Mouse (Mus musculus) MEL (cell line): ENCODE results near the gene D8Ertd738e. TPM values are rescaled to one million over a fixed set of nuclear protein-coding genes. Genes with fewer than 3 reads are reported as not detected.

ENCODE experiments used
- DNase-seq: peaks from one replicate; pipeline ENCODE4 v3.0.0; 2011; ENCODE audit warnings: low read depth, low spot score
- H3K27ac ChIP-seq: 2 replicates; pipeline ENCODE4 v1.5.1; 2012; ENCODE audit warnings: low read depth, mild to moderate bottlenecking, control low read depth, low read length, moderate library complexity; ENCODE audit not compliant: control insufficient read depth
- H3K27me3 ChIP-seq, 2 experiments: fragments of 150-350 bp in 1 of 2; sonication (generic) in 1 of 2; 2 replicates each; pipeline ENCODE4 v1.6.1; 2012; ENCODE audit warnings: low read length in 2 of 2, mild to moderate bottlenecking in 2 of 2, improper control_type of control experiment in 1 of 2, moderate library complexity in 1 of 2; ENCODE audit not compliant: insufficient read depth in 2 of 2, control insufficient read depth in 1 of 2
- H3K36me3 ChIP-seq, 2 experiments: 2 replicates each; pipeline ENCODE4 v1.6.1; 2012 to 2014; ENCODE audit warnings: low read length in 2 of 2, improper control_type of control experiment in 1 of 2, inconsistent platforms in 1 of 2, mild to moderate bottlenecking in 1 of 2; ENCODE audit not compliant: insufficient read depth in 2 of 2, control insufficient read depth in 1 of 2
- H3K4me1 ChIP-seq, 2 experiments: fragments of 150-350 bp in 1 of 2; sonication (generic) in 1 of 2; 2 replicates each; pipeline ENCODE4 v1.6.1; 2012; ENCODE audit warnings: low read length in 2 of 2, improper control_type of control experiment in 1 of 2, mild to moderate bottlenecking in 1 of 2; ENCODE audit not compliant: insufficient read depth in 2 of 2, control insufficient read depth in 1 of 2
- H3K4me3 ChIP-seq, 2 experiments: fragments of 150-350 bp in 1 of 2; sonication (generic) in 1 of 2; 2 replicates each; pipeline ENCODE4 v1.5.1; 2012; ENCODE audit warnings: low read depth in 2 of 2, low read length in 2 of 2, mild to moderate bottlenecking in 2 of 2, moderate library complexity in 2 of 2, control low read depth in 1 of 2, improper control_type of control experiment in 1 of 2; ENCODE audit not compliant: control insufficient read depth in 1 of 2, insufficient read depth in 1 of 2
- H3K79me2 ChIP-seq: 2 replicates; pipeline ENCODE4 v1.6.1; 2012; ENCODE audit warnings: mild to moderate bottlenecking, low read length, moderate library complexity; ENCODE audit not compliant: control insufficient read depth, poor library complexity, insufficient read depth
- H3K9ac ChIP-seq: 2 replicates; pipeline ENCODE4 v1.6.1; 2012; ENCODE audit warnings: low read depth, mild to moderate bottlenecking, control low read depth, low read length, moderate library complexity; ENCODE audit not compliant: control insufficient read depth, poor library complexity, severe bottlenecking
- H3K9me3 ChIP-seq: fragments of 150-350 bp; sonication (generic); replicated peaks from 2 replicates; pipeline ENCODE4 v1.6.1; 2012; ENCODE audit warnings: mild to moderate bottlenecking, low read length, improper control_type of control experiment, moderate library complexity; ENCODE audit not compliant: insufficient read depth
- BHLHE40 ChIP-seq: IDR thresholded peaks from 2 replicates; pipeline ENCODE4 v1.6.1; 2012; ENCODE audit warnings: low read depth, mild to moderate bottlenecking, inconsistent platforms, low read length, improper control_type of control experiment, borderline replicate concordance
- CHD2 ChIP-seq: IDR thresholded peaks from 2 replicates; pipeline ENCODE4 v1.6.1; 2011; ENCODE audit warnings: low read length, improper control_type of control experiment
- CTCF ChIP-seq, 3 experiments: IDR thresholded peaks in 2 of 3; conservative IDR thresholded peaks in 1 of 3; 2 replicates each; pipeline ENCODE4 v1.5.1; 2011 to 2012; ENCODE audit warnings: low read length in 3 of 3, low read depth in 2 of 3, mild to moderate bottlenecking in 2 of 3, improper control_type of control experiment in 1 of 3, inconsistent platforms in 1 of 3, mixed read lengths in 1 of 3, moderate library complexity in 1 of 3; ENCODE audit not compliant: control insufficient read depth in 1 of 3, insufficient read depth in 1 of 3, poor library complexity in 1 of 3, severe bottlenecking in 1 of 3
- E2F4 ChIP-seq: IDR thresholded peaks from 2 replicates; pipeline ENCODE4 v1.6.1; 2011; ENCODE audit warnings: low read depth, low read length, improper control_type of control experiment, borderline replicate concordance
- EP300 ChIP-seq, 2 experiments: IDR thresholded peaks; 2 replicates each; pipeline ENCODE4 v1.6.1; 2011; ENCODE audit warnings: improper control_type of control experiment in 2 of 2, low read length in 2 of 2, low read depth in 1 of 2, mild to moderate bottlenecking in 1 of 2
- ETS1 ChIP-seq: IDR thresholded peaks from 2 replicates; pipeline ENCODE4 v1.6.1; 2012; ENCODE audit warnings: low read depth, mild to moderate bottlenecking, inconsistent platforms, low read length, improper control_type of control experiment, moderate library complexity
- GABPA ChIP-seq: IDR thresholded peaks from 2 replicates; pipeline ENCODE4 v1.6.1; 2012; ENCODE audit warnings: low read depth, mild to moderate bottlenecking, inconsistent platforms, low read length, improper control_type of control experiment, moderate library complexity
- GATA1 ChIP-seq: IDR thresholded peaks from 2 replicates; pipeline ENCODE4 v1.6.1; 2011; ENCODE audit warnings: low read depth, low read length, improper control_type of control experiment
- HCFC1 ChIP-seq: IDR thresholded peaks from 2 replicates; pipeline ENCODE4 v1.6.1; 2012; ENCODE audit warnings: low read depth, mild to moderate bottlenecking, inconsistent platforms, low read length, improper control_type of control experiment, moderate library complexity
- JUND ChIP-seq: IDR thresholded peaks from 2 replicates; pipeline ENCODE4 v1.6.1; 2011; ENCODE audit warnings: low read depth, mild to moderate bottlenecking, improper control_type of control experiment, low read length
- KAT2A ChIP-seq: conservative IDR thresholded peaks from 2 replicates; pipeline ENCODE4 v1.6.1; 2012; ENCODE audit warnings: low read depth, low read length, improper control_type of control experiment, inconsistent platforms
- MAFK ChIP-seq: IDR thresholded peaks from 2 replicates; pipeline ENCODE4 v1.6.1; 2011; ENCODE audit warnings: low read depth, mild to moderate bottlenecking, low read length, improper control_type of control experiment, borderline replicate concordance
- MAX ChIP-seq: IDR thresholded peaks from 2 replicates; pipeline ENCODE4 v1.6.1; 2011; ENCODE audit warnings: low read length, improper control_type of control experiment
- MAZ ChIP-seq: IDR thresholded peaks from 2 replicates; pipeline ENCODE4 v1.6.1; 2012; ENCODE audit warnings: low read depth, mild to moderate bottlenecking, inconsistent platforms, low read length, improper control_type of control experiment
- MYB ChIP-seq: IDR thresholded peaks from 2 replicates; pipeline ENCODE4 v1.6.1; 2011; ENCODE audit warnings: mild to moderate bottlenecking, low read depth, low read length, improper control_type of control experiment
- MYC ChIP-seq: IDR thresholded peaks from 2 replicates; pipeline ENCODE4 v1.6.1; 2011; ENCODE audit warnings: low read depth, mild to moderate bottlenecking, low read length, improper control_type of control experiment, moderate library complexity
- NELFE ChIP-seq: IDR thresholded peaks from 2 replicates; pipeline ENCODE4 v1.6.1; 2011; ENCODE audit warnings: low read depth, low read length, improper control_type of control experiment
- NRF1 ChIP-seq: IDR thresholded peaks from 2 replicates; pipeline ENCODE4 v1.6.1; 2014; ENCODE audit warnings: low read depth, mild to moderate bottlenecking, inconsistent platforms, low read length, improper control_type of control experiment, moderate library complexity; ENCODE audit not compliant: poor library complexity, insufficient read depth, severe bottlenecking
- POLR2AphosphoS2 ChIP-seq: IDR thresholded peaks from 2 replicates; pipeline ENCODE4 v1.6.1; 2011; ENCODE audit warnings: low read length, improper control_type of control experiment
- POLR2AphosphoS5 ChIP-seq: IDR thresholded peaks from 2 replicates; pipeline ENCODE4 v1.6.1; 2012; ENCODE audit warnings: low read depth, borderline replicate concordance, mild to moderate bottlenecking, inconsistent platforms, low read length, moderate library complexity, mixed read lengths
- RAD21 ChIP-seq: IDR thresholded peaks from 2 replicates; pipeline ENCODE4 v1.6.1; 2011; ENCODE audit warnings: mild to moderate bottlenecking, low read depth, low read length, improper control_type of control experiment
- RCOR1 ChIP-seq: IDR thresholded peaks from 2 replicates; pipeline ENCODE4 v1.6.1; 2012; ENCODE audit warnings: low read depth, mild to moderate bottlenecking, inconsistent platforms, low read length, improper control_type of control experiment
- SMC3 ChIP-seq: IDR thresholded peaks from 2 replicates; pipeline ENCODE4 v1.6.1; 2011; ENCODE audit warnings: low read depth, low read length, improper control_type of control experiment
- UBTF ChIP-seq: IDR thresholded peaks from 2 replicates; pipeline ENCODE4 v1.6.1; 2012; ENCODE audit warnings: low read depth, mild to moderate bottlenecking, inconsistent platforms, low read length, improper control_type of control experiment, moderate library complexity, borderline replicate concordance; ENCODE audit not compliant: insufficient read depth
- USF1 ChIP-seq: IDR thresholded peaks from 2 replicates; pipeline ENCODE4 v1.6.1; 2014; ENCODE audit warnings: low read depth, mild to moderate bottlenecking, inconsistent platforms, low read length, improper control_type of control experiment, moderate library complexity
- USF2 ChIP-seq, 2 experiments: IDR thresholded peaks; 2 replicates each; pipeline ENCODE4 v1.6.1; 2011 to 2012; ENCODE audit warnings: improper control_type of control experiment in 2 of 2, low read length in 2 of 2, borderline replicate concordance in 1 of 2, inconsistent platforms in 1 of 2, low read depth in 1 of 2, mild to moderate bottlenecking in 1 of 2; ENCODE audit not compliant: insufficient read depth in 1 of 2
- ZC3H11A ChIP-seq: IDR thresholded peaks from 2 replicates; pipeline ENCODE4 v1.6.1; 2012; ENCODE audit warnings: low read depth, mild to moderate bottlenecking, inconsistent platforms, low read length, improper control_type of control experiment
- ZKSCAN1 ChIP-seq: IDR thresholded peaks from 2 replicates; pipeline ENCODE4 v1.6.1; 2012; ENCODE audit warnings: low read depth, mild to moderate bottlenecking, inconsistent platforms, low read length, improper control_type of control experiment, moderate library complexity
- ZNF384 ChIP-seq: IDR thresholded peaks from 2 replicates; pipeline ENCODE4 v1.6.1; 2012; ENCODE audit warnings: low read depth, mild to moderate bottlenecking, inconsistent platforms, low read length, improper control_type of control experiment
- polyA plus RNA-seq, 2 experiments: library from polyadenylated mRNA; stranded (reverse) in 1 of 2; unstranded in 1 of 2; fragments of >175 nt in 1 of 2; fragments of >200 nt in 1 of 2; gene quantifications; 2 replicates each; pipeline versions ENCODE4 v1.2.1 to v1.2.4; 2012; ENCODE audit warnings: low replicate concordance in 2 of 2, low read depth in 1 of 2; ENCODE audit not compliant: insufficient read length in 2 of 2, insufficient read depth in 1 of 2, missing spikeins in 1 of 2
- total RNA-seq: library from RNA; depleted of rRNA; stranded (reverse); fragments of 300-350 nt; gene quantifications from 2 replicates; pipeline ENCODE4 v1.2.3, GENCODE M21; 2012

D8Ertd738e gene
- total and polyA plus RNA-seq, 3 experiments: 149 to 164 TPM; not detected in 1

GRCm38 (mm10) chr8:84297029-84297785 is 47.7 kb upstream of the D8Ertd738e start:
- no peak for DNase-seq
- Histone ChIP-seq H3K4me3 (no peak overlapping the region), H3K27me3 (peaks cover 22 to 39% of the 10 kb centered on the region in 2 experiments), H3K4me1 (no peaks in the 10 kb centered on the region), H3K27ac (no peak overlapping the region), H3K9me3 (no peaks in the 10 kb centered on the region), H3K36me3 (no peaks in the 10 kb centered on the region), H3K9ac (no peak overlapping the region)
- TF ChIP-seq ZKSCAN1 (no peak), POLR2AphosphoS2 (no peak), NELFE (no peak), E2F4 (no peak), GABPA (no peak), HCFC1 (no peak), ZNF384 (no peak), MAZ (no peak), CTCF (IDR thresholded peaks at IDR 0.05 in 2 of 3, conservative IDR thresholded peaks at IDR 0.05 in 1 of 3; ENCODE audit: control insufficient read depth in 1 of 3, insufficient read depth in 1 of 3, low read depth in 2 of 3, low read length in 3 of 3, poor library complexity in 1 of 3, severe bottlenecking in 1 of 3) (no peak), CHD2 (no peak), USF1 (no peak), POLR2AphosphoS5 (no peak), RCOR1 (no peak), MYC (no peak)
- TF ChIP-seq, all 39 proteins: peak for 0
- H3K79me2 ChIP-seq: no peaks in the 10 kb centered on the region

- Histone ChIP-seq H3K27me3 (peaks cover 6 to 12% of the 10 kb centered on the region in 2 experiments), H3K4me3 (no peak overlapping the region), H3K9me3 (no peaks in the 10 kb centered on the region)
- peak; percentile 72 for TF ChIP-seq ZC3H11A
- TF ChIP-seq UBTF: no peak
- no peak for TF ChIP-seq GATA1
- TF ChIP-seq MYC: no peak
- TF ChIP-seq GABPA: no peak
- TF ChIP-seq KAT2A: no peak
- TF ChIP-seq ZKSCAN1: no peak
- peak; percentile 85 to 92 (median 87) for TF ChIP-seq CTCF (IDR thresholded peaks at IDR 0.05 in 2 of 3, conservative IDR thresholded peaks at IDR 0.05 in 1 of 3; ENCODE audit: control insufficient read depth in 1 of 3, insufficient read depth in 1 of 3, low read depth in 2 of 3, low read length in 3 of 3, poor library complexity in 1 of 3, severe bottlenecking in 1 of 3)
- no peak for TF ChIP-seq POLR2AphosphoS5
- TF ChIP-seq ETS1: no peak
- TF ChIP-seq MAX: no peak
- TF ChIP-seq HCFC1: no peak
- TF ChIP-seq MYB: no peak
- no peak for TF ChIP-seq JUND
- peak; percentile 49 for TF ChIP-seq ZNF384
- TF ChIP-seq RAD21: peak; percentile 72
- no peak for TF ChIP-seq E2F4
- no peak for TF ChIP-seq NRF1
- no peak for TF ChIP-seq MAFK
- TF ChIP-seq USF2 (IDR thresholded peaks at IDR 0.05; ENCODE audit: borderline replicate concordance in 1 of 2, insufficient read depth in 1 of 2, low read depth in 1 of 2, low read length in 2 of 2): no peak
- TF ChIP-seq USF1: no peak
- TF ChIP-seq SMC3: peak; percentile 92
- no peak for TF ChIP-seq CHD2
- no peak for TF ChIP-seq BHLHE40
- no peak for TF ChIP-seq EP300 (IDR thresholded peaks at IDR 0.05; ENCODE audit: low read depth in 1 of 2, low read length in 2 of 2)
Measured at GRCm38 (mm10) chr8:84291688-84292087, 42.2 kb upstream of the D8Ertd738e start.

More at GRCm38 (mm10) chr8:84291688-84292087, 42.2 kb upstream of the D8Ertd738e start:
- Histone ChIP-seq H3K4me1 (no peaks in the 10 kb centered on the region), H3K9ac (no peak overlapping the region), H3K27ac (no peak overlapping the region), H3K36me3 (no peaks in the 10 kb centered on the region), H3K79me2 (no peaks in the 10 kb centered on the region)
- peak; percentile 87 for DNase-seq
